Comparison of ENCODE assay signal across 7 mouse cellular contexts in the genomic region with DNA sequence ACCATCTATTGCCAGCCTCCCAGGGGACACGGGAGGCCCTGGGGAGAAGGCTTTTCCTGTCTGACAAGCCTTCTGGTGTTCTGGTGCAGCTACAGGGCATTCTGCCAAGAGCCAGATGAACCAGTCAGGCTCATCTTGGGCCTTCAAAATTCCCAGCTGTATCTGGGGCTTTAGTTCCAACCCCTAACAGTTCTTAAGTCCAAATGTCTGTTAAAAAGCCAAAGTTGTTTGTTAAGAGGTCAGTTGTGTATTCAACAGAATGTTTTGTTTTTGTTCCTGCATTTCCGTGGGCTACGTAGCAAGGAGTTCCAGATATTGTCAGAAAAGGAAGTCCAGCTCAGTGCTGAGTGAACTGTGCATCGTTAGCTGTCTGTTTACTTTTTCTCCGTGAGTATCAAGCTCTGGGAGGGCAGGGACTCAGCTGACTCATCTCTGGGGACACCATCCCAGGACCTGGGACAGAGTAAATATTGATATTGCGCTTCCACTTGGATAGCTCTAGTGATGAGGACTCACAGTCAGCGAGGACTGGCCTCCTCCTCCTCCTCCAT. TPM values are rescaled to one million over a fixed set of nuclear protein-coding genes. Genes with fewer than 3 reads are reported as not detected.
DNase-seq lines count a peak whose midpoint lies in the region; ATAC-seq and TF ChIP-seq lines count a peak whose summit lies in the region.

No protein-coding gene starts in this region.

- H3K4me2 ChIP-seq in kidney, embryonic 16.5 days (replicated peaks; ENCODE audit: low read depth, low read length): no peak overlapping the region
- no peak overlapping the region for H3K4me2 ChIP-seq in midbrain, embryonic 11.5 days

- 13% methylated on average over 7 of the region's 7 CpGs for WGBS in heart, adult 2 months
- 37% methylated on average over 7 of the region's 7 CpGs for WGBS in kidney, embryonic 16.5 days
- 76% methylated on average over 7 of the region's 7 CpGs for WGBS in midbrain, embryonic 11.5 days

- TF ChIP-seq POLR2A in heart, adult 2 months (IDR thresholded peaks at IDR 0.05; ENCODE audit: insufficient read depth, low read depth, low read length): no peak

- 0 out of 2 replicates have a peak, but pooled peaks have one; percentile 46 for ATAC-seq in kidney, embryonic 16.5 days (ENCODE audit: low FRiP score, low TSS enrichment)
- no peak for ATAC-seq in granulocyte monocyte progenitor cell, adult 5-6 weeks (replicated peaks; ENCODE audit: poor library complexity, severe bottlenecking)
- ATAC-seq in midbrain, embryonic 11.5 days (ENCODE audit: low FRiP score): no peak

- peak; percentile 67 for DNase-seq in urinary bladder, postnatal 14 days (ENCODE audit: low spot score)
- no peak for DNase-seq in urinary bladder, postnatal 10 days (ENCODE audit: low spot score)
- DNase-seq in heart, adult 2 months: peak; percentile 80
- DNase-seq in lung, postnatal 10 days: peak; percentile 83
- DNase-seq in midbrain, embryonic 11.5 days (ENCODE audit: low spot score, missing footprints): no peak

- no peaks in the 10 kb centered on the region for H3K9me3 ChIP-seq in kidney, embryonic 16.5 days (ENCODE audit: low read length)
- no peaks in the 10 kb centered on the region for H3K9me3 ChIP-seq in midbrain, embryonic 11.5 days (ENCODE audit: control insufficient read depth, low read length)

- H3K27me3 ChIP-seq in heart, adult 2 months (ENCODE audit: control insufficient read depth, insufficient read depth, low read length): no peaks in the 10 kb centered on the region
- no peaks in the 10 kb centered on the region for H3K27me3 ChIP-seq in kidney, embryonic 16.5 days (ENCODE audit: insufficient read depth, low read length)
- no peaks in the 10 kb centered on the region for H3K27me3 ChIP-seq in midbrain, embryonic 11.5 days (ENCODE audit: control insufficient read depth, insufficient read depth, low read length)

- TF ChIP-seq EP300 in heart, adult 2 months (IDR thresholded peaks at IDR 0.05; ENCODE audit: insufficient read depth, low read depth, low read length): peak; percentile 69; the same call in 1 of the 2 replicates

- no peaks in the 10 kb centered on the region for H3K79me2 ChIP-seq in heart, adult 2 months (replicated peaks; ENCODE audit: control insufficient read depth, insufficient read depth, low read length)

- TF ChIP-seq CTCF in heart, adult 2 months (IDR thresholded peaks at IDR 0.05): no peak

- peaks cover 7% of the 10 kb centered on the region for H3K4me1 ChIP-seq in heart, adult 2 months (ENCODE audit: control insufficient read depth, insufficient read depth, low read length)
- no peaks in the 10 kb centered on the region for H3K4me1 ChIP-seq in kidney, embryonic 16.5 days (ENCODE audit: insufficient read depth, low read length)
- no peaks in the 10 kb centered on the region for H3K4me1 ChIP-seq in midbrain, embryonic 11.5 days (ENCODE audit: control insufficient read depth, insufficient read depth, low read length)

- peak overlapping the region; percentile 74 for H3K27ac ChIP-seq in heart, adult 2 months
- no peak overlapping the region; the same call in 1 of the 2 replicates for H3K27ac ChIP-seq in kidney, embryonic 16.5 days (ENCODE audit: low read length)
- H3K27ac ChIP-seq in midbrain, embryonic 11.5 days (ENCODE audit: low read depth, low read length): no peak overlapping the region

- no peak overlapping the region for H3K9ac ChIP-seq in heart, adult 2 months (ENCODE audit: low read depth, low read length)
- no peak overlapping the region for H3K9ac ChIP-seq in kidney, embryonic 16.5 days (replicated peaks; ENCODE audit: low read length)
- H3K9ac ChIP-seq in midbrain, embryonic 11.5 days (ENCODE audit: low read length): no peak overlapping the region

- intact Hi-C loops in heart, adult 2 months (cut with DNase I): no loop called here

- peaks cover 5% of the 10 kb centered on the region; the same call in 1 of the 2 replicates for H3K36me3 ChIP-seq in heart, adult 2 months (ENCODE audit: control insufficient read depth, insufficient read depth, low read length)
- H3K36me3 ChIP-seq in kidney, embryonic 16.5 days (ENCODE audit: insufficient read depth, low read length): no peaks in the 10 kb centered on the region
- no peaks in the 10 kb centered on the region for H3K36me3 ChIP-seq in midbrain, embryonic 11.5 days (ENCODE audit: control insufficient read depth, insufficient read depth, low read length)

- H3K4me3 ChIP-seq in heart, adult 2 months: no peak overlapping the region
- H3K4me3 ChIP-seq in kidney, embryonic 16.5 days (ENCODE audit: low read length): no peak overlapping the region
- no peak overlapping the region for H3K4me3 ChIP-seq in midbrain, embryonic 11.5 days (ENCODE audit: low read depth, low read length)

RNA-seq across cellular contexts. Expression of a gene that starts 11.5 kb away (rescaled TPM):
- total RNA-seq in heart, adult 2 months (2021): 100 to 1,000 TPM; 457 to 512 TPM
- 410 and 615 TPM in 2 replicates for polyA plus RNA-seq in heart, adult 2 months (2012; rRNA removed)
- polyA plus RNA-seq in kidney, embryonic 16.5 days (2015; fragmentation: Nextera tagmentation; extraction: Ambion mirVana): 28.5 and 36.9 TPM in 2 replicates
- 0.23 and 0.95 TPM in 2 replicates for total RNA-seq in granulocyte monocyte progenitor cell, adult 5-6 weeks (2014; fragmentation: Nextera tagmentation)
- total RNA-seq in granulocyte monocyte progenitor cell, adult 5-6 weeks (2017): 2.9 and 4.8 TPM in 2 replicates
- 63.4 and 63.9 TPM in 2 replicates for polyA plus RNA-seq in midbrain, embryonic 11.5 days (2014; fragmentation: Nextera tagmentation; extraction: Ambion mirVana)

RNA-seq across cellular contexts. Expression of a gene that starts 12.2 kb away (rescaled TPM):
- total RNA-seq in heart, adult 2 months (2021): 10 to 100 TPM; 26.2 to 26.6 TPM
- 44.8 and 73.8 TPM in 2 replicates for polyA plus RNA-seq in heart, adult 2 months (2012; rRNA removed)
- 65.0 and 72.5 TPM in 2 replicates for polyA plus RNA-seq in kidney, embryonic 16.5 days (2015; fragmentation: Nextera tagmentation; extraction: Ambion mirVana)
- 51.4 and 52.3 TPM in 2 replicates for total RNA-seq in granulocyte monocyte progenitor cell, adult 5-6 weeks (2014; fragmentation: Nextera tagmentation)
- total RNA-seq in granulocyte monocyte progenitor cell, adult 5-6 weeks (2017): 44.0 TPM in 2 replicates
- 52.8 and 63.6 TPM in 2 replicates for polyA plus RNA-seq in midbrain, embryonic 11.5 days (2014; fragmentation: Nextera tagmentation; extraction: Ambion mirVana)

Comparison
In these comparisons a context has a peak if more than half of its experiments do, and no peak if none do; other contexts are left out.
1. DNase-seq: peak in urinary bladder, postnatal 14 days (single experiment), heart, adult 2 months (2 of 2) and lung, postnatal 10 days (single experiment); none in urinary bladder, postnatal 10 days (single experiment) and midbrain, embryonic 11.5 days (single experiment).